ENCODE assay signal across 1 mouse cellular context in genomic region chr13:108315702-108316486, GRCm38 (mm10).
TF ChIP-seq lines count a peak whose summit lies in the region.

Gene Depdc1b, plus strand, starts transcription at chr13:108316332.

TF ChIP-seq in CH12.LX, 34 proteins besides CTCF, POLR2A, EP300 and RAD21 (continued from another document):
- TF ChIP-seq CHD2 (IDR thresholded peaks at IDR 0.05; ENCODE audit: low read length) (no peak), UBTF (IDR thresholded peaks at IDR 0.05; ENCODE audit: low read depth, low read length) (peak; percentile 68), E2F4 (IDR thresholded peaks at IDR 0.05; ENCODE audit: insufficient replicate concordance, low read depth, low read length) (peak; percentile 32; the same call in 1 of the 2 replicates), JUN (IDR thresholded peaks at IDR 0.05; ENCODE audit: insufficient read depth, low read depth, low read length) (no peak), MXI1 (IDR thresholded peaks at IDR 0.05; ENCODE audit: low read depth, low read length) (peak; percentile 89), TBP (conservative IDR thresholded peaks at IDR 0.05; ENCODE audit: low read depth, low read length) (no peak)
